Mouse (Mus musculus) ES-Bruce4 (cell line): Measurements from ENCODE around the gene Tlcd2.

Experiments used
- CTCF ChIP-seq: IDR thresholded peaks from one replicate; pipeline ENCODE4 v1.8.1; 2011; ENCODE audit warnings: low read depth, low read length
- EP300 ChIP-seq: IDR thresholded peaks from 2 replicates; pipeline ENCODE4 v1.6.1; 2011; ENCODE audit warnings: low read depth, low read length; ENCODE audit not compliant: insufficient read depth
- POLR2A ChIP-seq: IDR thresholded peaks from one replicate; pipeline ENCODE4 v1.8.1; 2011; ENCODE audit warnings: low read length; ENCODE audit not compliant: insufficient read depth

GRCm38 (mm10) chr11:75465051-75465450, 3.5 kb downstream of the Tlcd2 start:
- TF ChIP-seq POLR2A (no peak), CTCF (no peak), EP300 (no peak)
